Mouse (Mus musculus) kidney, embryonic 16.5 days (tissue): ENCODE measurements at regions not wholly inside any gene's neighbourhood (a gene's known extent, or its start where the extent isn't known, plus 50 kb on each side); places are given as distances from the start of the nearest gene placed in this dataset.

Experiments used
- ATAC-seq: fragments of 200-750 bp; cut with Nextera tagmentation; 2 replicates; pipeline ENCODE4 v1.8.0; 2017; ENCODE audit warnings: moderate TSS enrichment; ENCODE audit not compliant: low FRiP score, low TSS enrichment
- H3K27ac ChIP-seq: fragments of 300-500 bp; sonication (generic); 2 replicates; pipeline ENCODE4 v1.5.1; 2014; ENCODE audit warnings: low read length
- H3K27me3 ChIP-seq: fragments of 300-500 bp; sonication (generic); 2 replicates; pipeline ENCODE4 v1.6.1; 2014; ENCODE audit warnings: low read length, control low read depth, mixed read lengths; ENCODE audit not compliant: insufficient read depth
- H3K36me3 ChIP-seq: fragments of 300-500 bp; sonication (generic); 2 replicates; pipeline ENCODE4 v1.6.1; 2014; ENCODE audit warnings: low read length, control low read depth, mixed read lengths; ENCODE audit not compliant: insufficient read depth
- H3K4me1 ChIP-seq: fragments of 300-500 bp; sonication (generic); 2 replicates; pipeline ENCODE4 v1.6.1; 2014; ENCODE audit warnings: low read length, control low read depth, mixed read lengths; ENCODE audit not compliant: insufficient read depth
- H3K4me2 ChIP-seq: fragments of 300-500 bp; sonication (generic); replicated peaks from 2 replicates; pipeline ENCODE4 v1.6.1; 2014; ENCODE audit warnings: low read depth, low read length
- H3K4me3 ChIP-seq: fragments of 300-500 bp; sonication (generic); 2 replicates; pipeline ENCODE4 v1.5.1; 2014; ENCODE audit warnings: mild to moderate bottlenecking, low read length
- H3K9ac ChIP-seq: fragments of 300-500 bp; sonication (generic); replicated peaks from 2 replicates; pipeline ENCODE4 v1.6.1; 2014; ENCODE audit warnings: low read length
- H3K9me3 ChIP-seq: fragments of 300-500 bp; sonication (generic); 2 replicates; pipeline ENCODE4 v1.6.1; 2016; ENCODE audit warnings: low read length, control low read depth
- WGBS: fragments of 180-500 bp; shearing (Covaris S2); extraction: QIAGEN DNeasy Blood & Tissue Kit; methylation state at CpG from one replicate; pipeline ENCODE4 v1.1.7; 2014; 5-methylcytosine and 5-hydroxymethylcytosine counted together

- Histone ChIP-seq H3K4me3 (no peak overlapping the region), H3K4me1 (peaks cover 10% of the 10 kb centered on the region), H3K9me3 (no peaks in the 10 kb centered on the region), H3K9ac (no peak overlapping the region), H3K27me3 (no peaks in the 10 kb centered on the region), H3K4me2 (no peak overlapping the region), H3K27ac (no peak overlapping the region), H3K36me3 (no peaks in the 10 kb centered on the region)
- no peak for ATAC-seq
- 70% methylated on average over 2 of the region's 2 CpGs for WGBS
Measured at GRCm38 (mm10) chr2:75069321-75069720, 243.7 kb downstream of the Mtx2 start.

GRCm38 (mm10) chr2:75072021-75072420 is 246.4 kb downstream of the Mtx2 start:
- ATAC-seq, result no peak
- Histone ChIP-seq H3K4me3 (no peak overlapping the region), H3K27ac (peak overlapping the region; percentile 60; the same call in 1 of the 2 replicates), H3K9me3 (no peaks in the 10 kb centered on the region), H3K36me3 (no peaks in the 10 kb centered on the region), H3K4me1 (no peaks in the 10 kb centered on the region; the same call in 1 of the 2 replicates), H3K4me2 (no peak overlapping the region), H3K9ac (no peak overlapping the region), H3K27me3 (no peaks in the 10 kb centered on the region)
- 71% methylated on average over 3 of the region's 3 CpGs for WGBS

DNA sequence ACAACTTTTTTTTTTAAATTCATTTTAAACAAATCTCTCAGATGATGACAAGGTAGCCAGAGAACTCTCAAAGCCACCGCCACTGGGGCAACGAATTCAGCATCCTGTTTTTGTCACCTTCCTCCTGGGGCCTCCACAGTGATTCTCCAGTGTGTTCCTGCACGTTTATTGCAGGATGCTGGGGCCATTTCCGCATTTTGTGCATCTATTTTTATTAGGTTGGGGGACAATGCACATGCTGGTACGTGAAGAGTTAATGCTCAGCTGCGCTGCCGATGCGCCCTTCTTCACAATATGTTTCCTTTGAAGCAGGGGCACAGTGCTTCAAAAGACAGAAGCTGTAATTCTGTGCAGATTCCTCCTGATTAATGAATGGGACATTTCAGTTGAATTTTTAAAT is 246.9 kb downstream of the Mtx2 start:
- Histone ChIP-seq H3K4me2 (no peak overlapping the region), H3K27ac (peak overlapping the region; percentile 60; the same call in 1 of the 2 replicates), H3K27me3 (no peaks in the 10 kb centered on the region), H3K4me1 (no peaks in the 10 kb centered on the region; the same call in 1 of the 2 replicates), H3K4me3 (no peak overlapping the region), H3K9me3 (no peaks in the 10 kb centered on the region), H3K9ac (no peak overlapping the region), H3K36me3 (no peaks in the 10 kb centered on the region)
- WGBS, result 30% methylated on average over 8 of the region's 8 CpGs
- no peak for ATAC-seq

DNA sequence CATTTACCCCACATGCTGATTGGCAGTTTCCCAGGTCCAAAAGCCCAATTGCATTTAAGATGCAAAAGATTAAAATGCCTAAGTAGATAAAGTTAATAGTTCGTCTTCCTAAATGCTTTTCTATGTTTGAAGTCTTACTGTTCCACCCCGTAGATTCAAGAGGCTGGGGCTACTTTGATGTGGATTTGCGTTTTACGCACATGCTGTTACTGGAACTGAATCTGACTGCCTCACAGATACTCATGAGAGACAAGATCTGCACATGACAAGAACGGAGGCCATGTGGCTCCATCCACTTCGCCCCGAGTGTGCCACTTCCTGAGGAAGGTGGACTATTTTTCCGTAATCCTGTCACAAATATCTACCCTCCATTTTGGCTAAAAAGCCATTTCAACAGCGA is 247.6 kb downstream of the Mtx2 start:
- ATAC-seq, result no peak
- no peaks in the 10 kb centered on the region for H3K9me3 ChIP-seq
- no peak overlapping the region for H3K4me3 ChIP-seq
- H3K4me1 ChIP-seq, result no peaks in the 10 kb centered on the region; the same call in 1 of the 2 replicates
- 60% methylated on average over 9 of the region's 9 CpGs for WGBS
- H3K27me3 ChIP-seq, result no peaks in the 10 kb centered on the region
- no peak overlapping the region for H3K4me2 ChIP-seq
- H3K9ac ChIP-seq, result no peak overlapping the region
- H3K27ac ChIP-seq, result no peak overlapping the region
- no peaks in the 10 kb centered on the region for H3K36me3 ChIP-seq

DNA sequence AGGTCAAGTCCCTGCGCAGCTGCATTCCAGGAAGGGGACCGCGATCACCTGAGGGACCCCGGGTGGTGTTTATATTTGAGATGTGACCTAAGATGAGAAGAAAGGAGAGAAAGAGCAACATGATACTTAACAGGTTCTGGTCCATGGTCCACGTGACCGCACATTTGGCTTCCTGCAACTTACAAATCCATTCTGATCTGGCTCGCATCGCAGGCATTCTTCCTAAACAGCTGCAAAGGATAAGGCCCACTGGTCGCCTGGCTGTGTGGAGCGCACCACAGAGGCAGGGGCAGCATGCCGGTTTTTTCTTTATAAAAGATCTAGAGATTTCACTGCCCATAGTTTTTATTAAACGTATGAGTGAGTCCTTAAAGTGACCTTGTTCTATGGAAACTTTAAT is 261.6 kb downstream of the Mtx2 start:
- H3K9me3 ChIP-seq, result no peaks in the 10 kb centered on the region
- H3K36me3 ChIP-seq, result no peaks in the 10 kb centered on the region
- H3K27me3 ChIP-seq, result no peaks in the 10 kb centered on the region
- H3K9ac ChIP-seq, result no peak overlapping the region
- no peak overlapping the region for H3K4me3 ChIP-seq
- H3K27ac ChIP-seq, result no peak overlapping the region
- peak overlapping the region; percentile 22 for H3K4me2 ChIP-seq
- ATAC-seq, result no peak
- H3K4me1 ChIP-seq, result peaks cover 37% of the 10 kb centered on the region
- 38% methylated on average over 12 of the region's 12 CpGs for WGBS

GRCm38 (mm10) chr2:75089186-75089585 is 263.6 kb downstream of the Mtx2 start:
- H3K4me3 ChIP-seq, result no peak overlapping the region
- no peak overlapping the region for H3K9ac ChIP-seq
- ATAC-seq, result peak; percentile 57
- 0 out of 2 replicates have a peak overlapping the region, but pooled peaks have one; percentile 1 for H3K4me2 ChIP-seq
- peaks cover 37% of the 10 kb centered on the region for H3K4me1 ChIP-seq
- no peaks in the 10 kb centered on the region for H3K36me3 ChIP-seq
- H3K27me3 ChIP-seq, result no peaks in the 10 kb centered on the region
- WGBS, result 15% methylated on average over 8 of the region's 8 CpGs
- no peak overlapping the region for H3K27ac ChIP-seq
- no peaks in the 10 kb centered on the region for H3K9me3 ChIP-seq

DNA sequence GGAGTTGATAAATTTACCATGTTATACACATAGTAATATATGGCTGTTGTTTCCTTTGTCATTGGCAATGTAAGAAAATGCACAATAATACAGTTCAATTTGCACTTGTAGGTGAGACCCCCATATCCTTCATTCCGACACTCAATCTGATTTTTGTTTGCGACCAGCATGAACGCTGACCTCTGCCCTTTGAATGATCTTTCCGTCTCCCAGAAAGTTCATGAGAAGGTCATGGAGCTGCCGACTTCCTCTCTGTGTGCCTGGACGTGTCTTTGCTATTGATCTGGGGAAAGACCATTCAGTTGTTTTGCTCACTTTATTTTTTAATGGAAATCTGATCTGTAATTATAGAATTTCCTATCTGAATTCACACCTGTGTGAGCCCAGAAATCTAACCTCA is 264.0 kb downstream of the Mtx2 start:
- no peaks in the 10 kb centered on the region for H3K36me3 ChIP-seq
- H3K4me3 ChIP-seq, result no peak overlapping the region
- H3K4me2 ChIP-seq, result 0 out of 2 replicates have a peak overlapping the region, but pooled peaks have one; percentile 1
- no peak overlapping the region for H3K9ac ChIP-seq
- H3K4me1 ChIP-seq, result peaks cover 37% of the 10 kb centered on the region
- H3K9me3 ChIP-seq, result no peaks in the 10 kb centered on the region
- ATAC-seq, result no peak
- no peak overlapping the region for H3K27ac ChIP-seq
- 10% methylated on average over 6 of the region's 6 CpGs for WGBS
- no peaks in the 10 kb centered on the region for H3K27me3 ChIP-seq

- Histone ChIP-seq H3K4me2 (no peak overlapping the region), H3K36me3 (no peaks in the 10 kb centered on the region), H3K9ac (0 out of 2 replicates have a peak overlapping the region, but pooled peaks have one; percentile 10), H3K4me3 (no peak overlapping the region), H3K4me1 (peaks cover 37% of the 10 kb centered on the region), H3K27me3 (no peaks in the 10 kb centered on the region), H3K27ac (no peak overlapping the region), H3K9me3 (no peaks in the 10 kb centered on the region)
- no peak for ATAC-seq
- WGBS, result 13% methylated on average over 16 of the region's 16 CpGs
Measured at GRCm38 (mm10) chr2:75090439-75090838, 264.8 kb downstream of the Mtx2 start.

GRCm38 (mm10) chr2:75101501-75101900 is 275.9 kb downstream of the Mtx2 start:
- peak; percentile 65; the same call in 1 of the 2 replicates for ATAC-seq

DNA sequence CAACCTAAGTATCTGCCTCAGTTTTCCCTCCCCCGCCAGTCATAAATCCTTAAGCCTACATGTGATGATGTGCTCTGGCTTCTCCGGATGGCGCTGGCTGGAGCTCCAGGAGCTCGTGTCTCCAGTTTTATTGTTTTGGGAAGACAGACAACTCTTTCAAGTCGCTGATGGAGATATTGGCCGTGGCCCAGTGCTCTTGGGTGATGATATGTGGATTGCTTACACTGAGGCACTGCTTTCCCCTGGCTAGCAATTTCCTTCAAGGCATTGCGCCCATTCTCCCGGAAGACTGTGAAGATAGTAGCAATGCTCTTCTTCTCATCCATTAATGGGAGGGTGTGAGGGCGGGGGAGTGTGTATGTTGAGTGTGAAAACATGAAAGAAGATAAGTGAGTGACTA is 287.1 kb downstream of the Mtx2 start:
- 65% methylated on average over 9 of the region's 9 CpGs for WGBS
- Histone ChIP-seq H3K27me3 (no peaks in the 10 kb centered on the region), H3K9me3 (no peaks in the 10 kb centered on the region)

More at GRCm38 (mm10) chr2:75101501-75101900, 275.9 kb downstream of the Mtx2 start:
- Histone ChIP-seq H3K9ac (no peak overlapping the region), H3K9me3 (no peaks in the 10 kb centered on the region), H3K4me3 (no peak overlapping the region), H3K4me1 (peaks cover 6% of the 10 kb centered on the region; the same call in 1 of the 2 replicates), H3K4me2 (peak overlapping the region; percentile 28; the same call in 1 of the 2 replicates), H3K27ac (no peak overlapping the region), H3K36me3 (no peaks in the 10 kb centered on the region), H3K27me3 (no peaks in the 10 kb centered on the region)
- WGBS, result 23% methylated on average over 11 of the region's 11 CpGs

More for the DNA sequence above, 287.1 kb downstream of the Mtx2 start:
- H3K4me3 ChIP-seq, result no peak overlapping the region
- no peak for ATAC-seq
- peaks cover 7% of the 10 kb centered on the region for H3K4me1 ChIP-seq
- H3K36me3 ChIP-seq, result no peaks in the 10 kb centered on the region
- H3K9ac ChIP-seq, result no peak overlapping the region
- no peak overlapping the region for H3K27ac ChIP-seq
- no peak overlapping the region for H3K4me2 ChIP-seq
